Mouse (Mus musculus): Measurements from ENCODE around the gene Olfr1131. TPM values are rescaled to one million over a fixed set of nuclear protein-coding genes. Genes with fewer than 3 reads are reported as not detected.

Olfr1131 gene
- total RNA-seq (2023) = not detected

DNA sequence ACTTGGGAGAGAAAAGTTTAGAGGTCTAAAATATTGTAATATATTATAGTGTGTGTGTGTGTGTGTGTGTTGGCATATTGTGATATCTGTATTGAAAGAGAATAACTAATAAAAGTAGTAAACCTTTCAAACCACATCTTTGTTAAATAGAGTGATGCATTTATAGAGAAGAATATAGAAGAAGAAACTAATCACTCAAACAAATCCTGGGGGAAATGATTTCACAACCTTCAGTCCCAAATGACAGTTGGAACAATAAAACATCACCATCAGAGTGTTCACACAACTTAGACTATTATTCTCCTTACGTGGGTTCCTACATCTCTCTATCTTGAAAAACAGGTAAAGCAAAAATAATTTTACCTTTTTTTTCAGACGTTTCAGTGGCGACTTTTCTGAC lies at the start of gene Olfr1131:
Gene Olfr1131 (plus strand): TSS at position 301 of the 400 bp plus-strand sequence.

DNA sequence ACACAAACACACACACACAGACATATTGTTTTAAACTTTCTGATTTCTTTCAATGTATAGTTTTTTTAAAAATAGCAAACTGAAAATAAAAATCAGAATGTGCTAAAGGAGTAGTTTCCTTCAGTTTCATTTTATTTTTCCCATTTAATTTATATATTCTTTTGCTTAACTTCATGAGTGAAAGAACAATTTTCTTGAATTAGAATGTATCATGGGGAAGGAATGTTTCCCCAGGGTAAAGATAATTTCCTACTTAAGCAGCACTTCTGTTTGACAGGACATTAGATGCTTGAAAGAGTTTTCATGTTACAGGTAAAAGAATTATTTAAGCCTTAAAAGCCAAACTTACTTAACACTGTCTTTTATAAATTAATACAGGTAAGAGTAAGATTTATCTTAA lies 21.0 kb upstream of the Olfr1131 start, which contains the start of gene Olfr1130:
Gene Olfr1130 (plus strand): TSS at position 301 of the 400 bp plus-strand sequence.

DNA sequence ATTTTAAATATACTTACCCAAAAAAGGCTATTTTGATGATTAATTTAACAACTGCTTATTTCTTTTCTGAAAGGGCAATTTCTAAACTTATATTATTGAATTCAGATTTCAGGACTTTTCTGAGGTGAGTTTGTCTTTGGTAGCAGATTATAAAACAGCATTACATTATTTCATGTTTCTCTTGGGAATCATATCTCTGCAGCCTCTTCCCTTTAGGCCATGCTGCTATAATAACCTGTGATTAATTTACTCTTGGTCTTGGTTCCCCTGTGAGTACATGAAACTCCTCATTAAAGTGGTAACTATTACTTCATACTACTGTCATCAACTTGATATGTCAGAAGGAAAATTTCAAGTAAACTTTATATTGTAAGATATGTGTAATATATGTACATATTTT lies 10.5 kb downstream of the Olfr1131 start, which contains the start of gene Olfr1132:
Gene Olfr1132 (minus strand): TSS at position 101 of the 400 bp plus-strand sequence.

DNA sequence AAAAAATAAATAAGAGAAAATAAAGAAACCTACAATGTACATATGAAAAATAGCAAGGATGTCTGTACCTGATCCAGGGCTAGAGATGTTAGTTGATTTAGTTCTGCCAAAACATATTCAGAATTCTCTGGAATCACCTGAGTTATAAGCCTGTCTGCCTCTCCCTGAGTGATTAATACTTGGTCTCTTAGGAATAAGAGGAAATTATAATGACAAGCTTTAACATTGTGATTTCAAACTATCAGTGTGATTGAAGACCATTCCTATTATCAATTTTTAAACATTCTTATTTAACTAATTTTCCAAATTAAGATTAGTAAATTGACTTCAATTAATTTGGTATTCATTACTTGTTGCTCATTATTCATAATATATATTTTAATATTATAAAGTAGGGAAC lies 20.4 kb downstream of the Olfr1131 start, which contains the start of gene Olfr1133:
Gene Olfr1133 (minus strand): TSS at position 101 of the 400 bp plus-strand sequence.

DNA sequence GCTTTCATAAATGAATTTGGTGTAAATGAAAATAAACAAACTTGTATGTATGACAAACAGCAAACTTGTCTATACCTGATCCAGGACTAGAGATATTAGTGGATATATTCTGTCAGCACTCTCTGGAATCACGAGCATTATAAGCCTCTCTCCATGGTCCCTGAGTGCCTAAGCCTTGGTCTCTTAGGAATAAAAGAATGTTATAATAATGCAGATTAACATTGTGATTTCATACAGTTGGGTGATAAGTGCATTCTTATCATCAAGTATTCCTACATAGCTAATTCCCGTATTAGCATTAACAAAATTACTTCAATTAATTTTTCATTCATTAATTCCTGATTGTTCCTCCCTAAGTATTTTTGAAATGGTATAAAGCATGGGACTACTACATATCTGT lies 31.5 kb downstream of the Olfr1131 start, which contains the start of gene Olfr1134:
Gene Olfr1134 (minus strand): TSS at position 101 of the 400 bp plus-strand sequence.

DNA sequence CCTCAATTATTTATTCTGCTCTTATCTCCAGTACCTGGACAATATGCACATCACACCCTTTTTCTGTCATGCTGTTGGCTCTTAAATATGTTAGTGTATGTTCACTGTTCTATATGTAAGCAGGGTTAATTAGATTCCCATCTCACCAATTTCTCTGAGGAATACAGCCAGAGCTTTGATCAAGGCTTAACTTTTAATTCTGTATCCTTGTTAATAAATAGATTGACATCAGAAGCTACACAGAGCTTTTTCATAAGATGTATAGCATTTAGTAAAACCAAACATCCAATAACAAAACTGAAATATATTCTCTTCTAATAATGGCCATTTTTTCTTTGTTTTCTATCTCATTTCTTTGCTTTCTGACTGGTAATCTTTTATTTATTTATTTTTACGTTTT lies 46.7 kb downstream of the Olfr1131 start, which contains the start of gene Olfr1135:
Gene Olfr1135 (minus strand): TSS at position 101 of the 400 bp plus-strand sequence.

Other genes with a start within 250 kb of the Olfr1131 start
- gene Olfr1122, start 241.3 kb upstream of the Olfr1131 start, total RNA-seq (2023) = not detected
- not detected for gene Olfr1123, start 210.5 kb upstream of the Olfr1131 start, total RNA-seq (2023)
- not detected for gene Olfr1124, start 196.8 kb upstream of the Olfr1131 start, total RNA-seq (2023)
- gene Olfr1126, start 173.1 kb upstream of the Olfr1131 start, total RNA-seq (2023) = not detected
- not detected for gene Pramel7, start 130.0 kb upstream of the Olfr1131 start, total RNA-seq (2023)
- not detected for gene Pramel6, start 120.5 kb upstream of the Olfr1131 start, total RNA-seq (2023)
- not detected for gene Olfr153, start 95.3 kb upstream of the Olfr1131 start, total RNA-seq (2023)
- gene Olfr1128, start 81.6 kb upstream of the Olfr1131 start, total RNA-seq (2023) = not detected
- gene Olfr1129, start 53.2 kb upstream of the Olfr1131 start, total RNA-seq (2023) = not detected
- gene Olfr1130, start 20.9 kb upstream of the Olfr1131 start, total RNA-seq (2023) = not detected
- gene Olfr1132, start 10.4 kb downstream of the Olfr1131 start, total RNA-seq (2023) = not detected
- gene Olfr1133, start 20.3 kb downstream of the Olfr1131 start, total RNA-seq (2023) = not detected
- not detected for gene Olfr1134, start 31.4 kb downstream of the Olfr1131 start, total RNA-seq (2023)
- not detected for gene Olfr1135, start 46.6 kb downstream of the Olfr1131 start, total RNA-seq (2023)
- gene Olfr1136, start 66.8 kb downstream of the Olfr1131 start, total RNA-seq (2023) = not detected
- not detected for gene Olfr1137, start 86.1 kb downstream of the Olfr1131 start, total RNA-seq (2023)
- gene Olfr1138, start 112.9 kb downstream of the Olfr1131 start, total RNA-seq (2023) = not detected
- not detected for gene Olfr1140, start 116.6 kb downstream of the Olfr1131 start, total RNA-seq (2023)
- not detected for gene Olfr1141, start 126.9 kb downstream of the Olfr1131 start, total RNA-seq (2023)
- not detected for gene Olfr152, start 152.4 kb downstream of the Olfr1131 start, total RNA-seq (2023)
- gene Olfr1143, start 173.5 kb downstream of the Olfr1131 start, total RNA-seq (2023) = not detected
- not detected for gene Olfr1145, start 182.7 kb downstream of the Olfr1131 start, total RNA-seq (2023)
- not detected for gene Olfr1148, start 203.4 kb downstream of the Olfr1131 start, total RNA-seq (2023)
- not detected for gene Olfr1150-ps1, start 216.9 kb downstream of the Olfr1131 start, total RNA-seq (2023)
- gene Olfr1151, start 228.8 kb downstream of the Olfr1131 start, total RNA-seq (2023) = not detected
- gene Olfr1152, start 239.4 kb downstream of the Olfr1131 start, total RNA-seq (2023) = not detected

Data from CD8-positive naive resting alpha-beta T cell, adult 57 days (primary cell).